Mouse (Mus musculus) layer of hippocampus, adult 2 months (tissue): ENCODE measurements around the gene Surf1. TPM values are rescaled to one million over a fixed set of nuclear protein-coding genes. Genes with fewer than 3 reads are reported as not detected.

Experiments
- DNase-seq, 2 experiments: peaks; one replicate each; pipeline ENCODE4 v3.0.0; 2022; ENCODE audit warnings: low spot score in 2 of 2
- H3K27ac ChIP-seq: fragments of 200-600 bp; 2 replicates; pipeline ENCODE4 v1.8.1; 2022
- H3K4me3 ChIP-seq: fragments of 200-600 bp; 2 replicates; pipeline ENCODE4 v1.8.1; 2022; ENCODE audit warnings: mild to moderate bottlenecking
- CTCF ChIP-seq: fragments of 200-600 bp; conservative IDR thresholded peaks from 2 replicates; pipeline ENCODE4 v1.8.1; 2022; ENCODE audit warnings: antibody characterized with exemption, mild to moderate bottlenecking, moderate library complexity
- long read RNA-seq, 2 experiments: library from polyadenylated mRNA; stranded (forward); transcript quantifications; one replicate each; pipeline ENCODE4 v2.0.0; 2021; ENCODE audit warnings: borderline mapping rate in 2 of 2
- total RNA-seq, 2 experiments: library from RNA; stranded (reverse); gene quantifications; 2 replicates each; pipeline ENCODE4 v1.2.3; 2021

Surf1 gene
- 100 to 1,000 TPM in 1 of 2 experiments, 10 to 100 TPM in 1; 96.7 to 101 TPM for total RNA-seq
- long read RNA-seq, experiment 1, transcript Surf1-209 (9 exons, 1,151 nt) = minor isoform, 5 of 35 reads
- long read RNA-seq, experiment 1, transcript Surf1-201 (9 exons, 1,173 nt) = major isoform, 12 of 35 reads
- long read RNA-seq, experiment 1, partial matches to known transcripts = 10 of 35 reads
- long read RNA-seq, experiment 1, other reads (novel, unspliced or antisense) = 8 of 35 reads
- long read RNA-seq, experiment 2, transcript Surf1-201 (9 exons, 1,173 nt) = major isoform, 18 of 82 reads
- long read RNA-seq, experiment 2, transcript Surf1-209 (9 exons, 1,151 nt) = minor isoform, 11 of 82 reads
- long read RNA-seq, experiment 2, partial matches to known transcripts = 16 of 82 reads
- long read RNA-seq, experiment 2, other reads (novel, unspliced or antisense) = 36 of 82 reads

DNA sequence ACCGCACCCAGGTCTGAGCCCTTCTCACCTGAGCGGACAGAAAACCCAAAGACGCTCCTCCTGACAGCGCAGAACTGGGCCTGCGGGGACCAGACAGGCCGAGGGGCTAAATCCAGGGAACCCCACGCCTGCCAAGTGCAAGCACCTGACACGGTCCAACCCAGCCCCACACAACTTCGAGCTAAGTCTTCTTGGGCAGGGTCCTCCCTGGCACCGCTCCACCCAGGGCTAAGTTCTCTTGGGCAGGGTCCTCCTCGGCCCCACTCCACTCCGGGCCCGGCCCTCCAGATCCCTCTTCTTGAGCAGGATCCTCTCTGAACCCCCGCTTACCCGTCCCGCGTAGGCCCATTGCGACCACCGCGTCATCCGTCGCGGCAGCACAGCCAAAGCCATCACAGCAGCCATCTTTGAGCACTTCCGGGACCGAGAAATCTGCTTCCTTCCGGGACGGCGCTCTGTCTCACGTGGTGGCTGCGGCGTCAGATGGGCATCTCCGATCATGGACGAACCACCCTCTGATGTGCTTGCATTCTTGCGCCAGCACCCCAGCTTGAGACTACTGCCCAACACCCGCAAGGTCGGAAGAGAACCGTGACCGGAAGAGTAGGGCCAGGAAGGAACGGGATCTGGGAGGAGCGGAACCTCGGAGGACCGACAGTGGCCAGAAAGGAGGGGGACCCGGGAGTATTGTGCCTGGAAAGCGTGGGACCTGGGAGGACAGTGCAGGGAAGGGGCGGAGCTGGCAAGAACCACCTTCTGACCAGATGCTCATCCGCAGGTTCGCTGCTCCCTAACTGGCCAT, at the start of gene Surf1, which contains the start of gene Surf2:
Surf1 (minus strand) TSS at position 604 of the 802 bp plus-strand sequence.
Surf2 (plus strand) TSS at position 441 of the 802 bp plus-strand sequence.
- no peak for TF ChIP-seq CTCF

DNA sequence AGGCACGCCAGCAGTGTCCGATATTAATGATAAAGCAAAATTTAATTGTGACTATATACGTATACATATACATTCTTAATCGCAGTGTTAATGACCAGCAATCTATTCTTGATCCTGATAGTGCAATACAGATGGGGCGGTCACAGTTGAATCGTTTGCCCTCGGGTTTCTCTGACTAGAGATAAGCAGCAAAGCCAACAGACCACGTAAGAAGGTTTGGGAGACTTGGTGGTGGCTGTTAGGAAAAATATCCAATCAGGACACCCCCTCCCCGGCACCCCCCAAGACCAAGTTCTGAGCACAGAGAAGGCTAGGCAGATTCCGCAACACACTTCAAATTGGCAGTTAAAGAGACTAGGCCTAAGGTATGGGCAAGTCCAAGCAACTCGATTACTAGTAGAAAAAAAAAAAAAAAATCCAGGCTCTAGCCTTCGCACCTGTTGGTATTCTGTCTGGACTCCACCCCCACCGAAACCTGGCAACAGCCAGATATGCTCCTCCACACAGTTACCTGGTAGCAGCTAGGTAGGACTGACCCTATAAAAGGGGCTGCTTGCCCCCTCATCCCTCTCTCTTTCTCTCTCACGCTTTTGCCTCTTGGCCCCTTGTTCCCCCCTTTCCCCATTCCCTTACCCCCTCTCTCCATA, 48.5 kb upstream of the Surf1 start:
- DNase-seq = peak in 1 of 2 experiments; percentile 13
- Histone ChIP-seq H3K27ac (peak overlapping the region; percentile 98), H3K4me3 (peak overlapping the region; percentile 72)
- TF ChIP-seq CTCF = no peak

More for the DNA sequence above, at the start of gene Surf1, which contains the start of gene Surf2:
- H3K27ac ChIP-seq = peak within 1 kb of the TSS; percentile 94
- peak; percentile 85 to 86 for DNase-seq
- peak within 1 kb of the TSS; percentile 95 for H3K4me3 ChIP-seq

DNA sequence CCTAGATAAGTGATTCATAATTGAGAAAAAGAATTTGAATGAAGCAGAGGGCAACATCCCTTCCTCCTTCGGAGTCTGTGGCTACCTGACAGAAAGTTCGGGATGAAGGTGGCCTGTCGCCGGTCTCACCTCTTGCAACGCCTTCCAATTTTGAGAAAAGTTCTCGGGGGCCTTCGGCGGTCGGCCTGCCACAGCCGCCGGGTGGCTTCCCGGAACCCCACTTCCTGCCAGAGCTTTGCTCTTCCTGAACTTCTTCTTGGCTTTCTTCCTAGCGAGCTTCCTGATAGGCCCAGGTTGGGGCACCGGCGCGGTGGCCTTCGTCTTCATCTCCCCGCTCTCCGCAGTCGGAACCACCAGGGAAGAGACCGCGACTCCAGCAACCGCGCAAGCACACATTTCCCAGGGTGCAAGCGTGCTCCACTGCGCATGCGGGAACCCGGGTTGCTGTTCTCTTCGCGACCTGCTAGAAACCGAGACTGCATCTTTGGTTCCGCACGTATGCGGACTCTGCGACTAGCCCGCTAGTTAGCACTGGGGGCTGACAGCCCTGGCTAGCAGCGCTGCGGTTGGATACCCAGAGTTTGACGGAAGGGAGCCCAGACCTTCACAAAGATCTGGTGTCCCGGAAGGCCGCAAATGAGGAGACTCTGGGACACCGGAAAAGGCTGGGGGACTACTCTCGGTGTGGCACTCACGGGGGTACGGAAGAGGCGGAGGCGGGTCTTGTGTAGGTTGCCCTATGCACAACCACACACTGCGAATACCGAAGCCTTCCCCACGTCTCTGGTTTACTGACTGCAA, 47.8 kb upstream of the Surf1 start, which contains the start of gene Rexo4:
Rexo4 (minus strand) TSS at position 464 of the 801 bp plus-strand sequence.
- Histone ChIP-seq H3K27ac (peak within 1 kb of the TSS; percentile 98), H3K4me3 (peak within 1 kb of the TSS; percentile 72)
- peak; percentile 96 for DNase-seq
- TF ChIP-seq CTCF = peak; percentile 32

DNA sequence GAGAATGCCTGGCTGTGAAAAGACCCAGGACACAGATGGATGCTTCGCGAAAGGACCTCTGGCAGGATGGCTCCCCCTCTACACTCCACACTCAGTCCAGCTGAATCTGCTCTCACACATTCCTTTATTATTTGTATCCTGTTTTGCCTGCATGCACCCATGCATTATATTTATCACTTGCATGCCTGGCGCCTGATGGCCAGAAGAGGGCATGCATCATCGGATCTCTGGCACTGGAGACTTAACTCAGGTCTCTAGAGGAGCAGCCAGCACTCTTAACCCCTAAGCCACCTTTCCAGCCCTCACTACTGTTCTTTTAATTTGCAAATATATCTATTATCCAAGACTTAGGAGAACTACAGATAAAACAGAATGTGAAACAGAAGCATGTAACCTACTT, 44.4 kb upstream of the Surf1 start:
- H3K4me3 ChIP-seq = no peak overlapping the region
- DNase-seq = no peak
- TF ChIP-seq CTCF = peak; percentile 67
- H3K27ac ChIP-seq = no peak overlapping the region

DNA sequence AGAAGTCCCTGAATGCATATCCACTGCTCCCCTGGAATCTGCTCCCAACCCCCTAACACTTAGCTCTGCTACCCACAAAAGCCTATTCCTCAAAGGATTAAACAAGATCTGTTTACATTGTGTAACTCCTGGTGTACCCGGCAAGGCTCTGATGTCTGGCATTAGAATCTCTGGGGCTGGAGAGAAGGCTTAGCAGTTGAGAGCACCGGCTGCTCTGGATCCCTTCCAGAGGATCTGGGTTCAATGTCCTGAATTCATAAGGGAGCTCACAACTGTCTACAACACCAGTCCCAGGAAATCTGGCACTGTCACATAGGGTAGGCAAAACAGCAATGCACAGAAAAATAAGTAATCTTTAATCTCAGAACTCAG, 41.1 kb upstream of the Surf1 start:
- TF ChIP-seq CTCF = no peak
- Histone ChIP-seq H3K4me3 (no peak overlapping the region), H3K27ac (no peak overlapping the region)
- DNase-seq = no peak

DNA sequence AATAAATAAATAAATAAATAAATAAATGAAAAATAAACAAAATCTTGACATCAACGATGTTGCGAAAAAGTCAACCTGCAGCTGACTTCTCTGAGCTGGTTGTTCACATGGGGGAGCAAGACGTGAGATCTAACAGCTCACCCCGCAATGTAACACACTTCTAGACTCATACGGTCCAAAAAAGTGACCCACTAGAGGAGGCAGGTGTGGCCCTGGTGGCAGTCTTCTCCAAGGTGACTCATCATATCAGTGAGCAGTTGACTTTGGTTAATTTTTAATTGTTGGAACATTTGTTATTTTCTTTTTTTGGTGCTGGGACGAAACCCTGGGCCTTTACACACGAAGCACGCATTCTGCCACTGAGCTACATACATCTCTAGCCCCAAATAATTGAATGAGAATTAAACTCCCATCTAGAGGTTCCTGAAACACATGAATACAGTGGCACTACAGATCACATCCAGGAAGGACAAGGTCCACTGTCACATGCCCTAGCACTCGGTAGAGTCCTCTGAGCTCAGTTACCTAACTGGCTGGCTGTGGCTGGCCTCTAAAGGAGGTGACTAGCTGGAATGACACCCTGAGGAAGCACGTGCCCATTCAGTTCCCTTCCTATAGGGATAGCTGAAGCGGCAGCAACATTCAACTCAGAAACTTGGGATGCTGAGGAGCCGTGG, 40.6 kb upstream of the Surf1 start:
- Histone ChIP-seq H3K4me3 (no peak overlapping the region), H3K27ac (no peak overlapping the region)
- DNase-seq = no peak
- no peak for TF ChIP-seq CTCF

DNA sequence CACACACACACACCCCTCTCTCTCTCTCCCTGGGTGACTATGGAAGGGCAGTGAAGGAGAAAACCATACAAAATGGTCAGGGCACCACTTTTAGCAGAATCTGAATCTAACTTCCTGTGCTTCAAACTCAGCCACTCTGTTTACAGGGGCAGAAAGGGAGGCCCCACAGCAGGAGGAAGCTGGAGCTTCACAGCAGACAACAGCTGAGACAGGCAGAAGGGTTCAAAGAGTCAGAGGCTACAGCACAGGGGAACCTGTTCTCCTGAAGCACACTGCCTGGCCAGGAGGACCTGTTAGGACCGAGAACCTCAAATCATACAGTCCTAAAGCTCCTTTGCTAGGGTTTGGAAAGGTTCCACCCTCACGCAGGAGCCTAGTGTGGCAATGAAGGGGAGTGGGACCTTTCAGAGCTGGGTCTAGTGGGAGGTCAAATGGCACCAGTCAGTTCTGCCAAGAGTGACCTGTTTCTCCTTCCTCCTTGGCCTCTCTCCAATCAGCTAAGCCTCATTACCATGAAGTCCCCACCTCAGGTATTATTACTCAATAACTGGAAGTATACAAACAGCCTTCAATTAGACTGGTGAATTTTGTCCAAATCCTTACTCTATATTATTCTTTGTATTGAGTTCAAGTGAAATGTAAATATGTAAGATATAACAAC, 38.5 kb upstream of the Surf1 start:
- TF ChIP-seq CTCF = no peak
- Histone ChIP-seq H3K4me3 (no peak overlapping the region), H3K27ac (no peak overlapping the region)
- DNase-seq = no peak

DNA sequence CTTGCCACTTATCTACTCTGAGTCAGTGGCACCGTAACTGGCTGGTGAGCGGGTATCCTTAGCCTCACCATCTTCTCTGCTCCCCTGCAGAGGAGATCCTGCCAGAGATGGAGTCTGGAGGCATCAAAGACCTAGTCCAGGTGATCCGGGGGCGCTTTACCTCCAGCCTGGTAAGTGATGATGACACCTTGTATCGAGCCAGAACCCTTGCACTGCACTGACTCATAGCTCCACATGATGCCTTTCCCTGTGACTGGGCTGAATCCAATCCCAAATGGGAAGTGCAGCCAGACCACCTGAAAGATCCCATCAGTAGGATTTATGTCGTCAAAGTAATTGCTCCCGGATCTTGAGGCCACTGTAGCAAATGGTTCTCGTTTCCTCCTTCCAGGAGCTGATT, 36.5 kb upstream of the Surf1 start:
- no peak overlapping the region for H3K27ac ChIP-seq
- no peak for TF ChIP-seq CTCF
- no peak overlapping the region for H3K4me3 ChIP-seq
- no peak for DNase-seq

DNA sequence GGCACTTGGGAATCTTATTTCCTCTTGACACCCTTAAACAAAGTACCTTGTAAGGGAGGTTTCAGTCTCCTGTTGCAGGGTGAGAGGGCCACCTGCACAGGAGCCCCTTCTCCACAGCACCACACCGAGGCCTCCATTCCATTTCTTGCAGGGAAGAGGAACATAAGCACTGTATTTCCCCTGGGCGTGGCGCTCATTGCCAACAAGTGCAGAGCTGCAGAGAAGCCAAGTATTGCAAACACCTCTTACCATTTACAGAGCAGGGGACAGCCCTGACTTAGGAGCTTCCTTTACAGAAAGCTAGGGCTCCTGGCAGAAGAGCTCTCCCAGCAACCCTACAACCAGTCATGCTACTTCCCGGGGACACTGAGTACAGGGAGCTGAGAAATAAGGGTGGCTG, 35.9 kb upstream of the Surf1 start:
- H3K4me3 ChIP-seq = no peak overlapping the region
- no peak overlapping the region for H3K27ac ChIP-seq
- TF ChIP-seq CTCF = no peak
- no peak for DNase-seq

DNA sequence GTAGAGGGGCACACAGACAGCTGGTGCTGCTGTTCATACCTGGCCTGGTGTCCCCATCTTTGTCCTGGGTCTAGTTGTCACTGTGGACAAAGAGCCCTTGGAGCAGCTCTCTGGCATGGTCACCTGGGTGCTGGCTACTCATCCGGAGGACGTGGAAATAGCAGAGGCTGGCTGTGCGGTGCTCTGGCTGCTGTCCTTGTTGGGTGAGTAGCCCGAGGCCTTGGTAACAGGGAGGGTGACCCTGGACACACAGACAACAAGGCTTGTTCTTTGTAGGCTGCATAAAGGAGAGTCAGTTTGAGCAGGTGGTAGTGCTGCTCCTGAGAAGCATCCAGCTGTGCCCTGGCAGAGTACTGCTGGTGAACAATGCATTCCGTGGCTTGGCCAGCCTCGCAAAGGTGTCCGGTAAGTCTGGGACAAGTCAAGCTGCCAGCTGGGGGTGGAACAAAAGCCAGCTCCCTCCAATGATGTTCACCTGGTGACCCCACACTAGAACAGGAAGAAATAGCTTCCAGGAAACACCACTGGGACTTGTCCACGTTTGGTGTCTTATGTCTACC, 35.1 kb upstream of the Surf1 start:
- no peak for TF ChIP-seq CTCF
- Histone ChIP-seq H3K4me3 (no peak overlapping the region), H3K27ac (no peak overlapping the region)
- DNase-seq = no peak

DNA sequence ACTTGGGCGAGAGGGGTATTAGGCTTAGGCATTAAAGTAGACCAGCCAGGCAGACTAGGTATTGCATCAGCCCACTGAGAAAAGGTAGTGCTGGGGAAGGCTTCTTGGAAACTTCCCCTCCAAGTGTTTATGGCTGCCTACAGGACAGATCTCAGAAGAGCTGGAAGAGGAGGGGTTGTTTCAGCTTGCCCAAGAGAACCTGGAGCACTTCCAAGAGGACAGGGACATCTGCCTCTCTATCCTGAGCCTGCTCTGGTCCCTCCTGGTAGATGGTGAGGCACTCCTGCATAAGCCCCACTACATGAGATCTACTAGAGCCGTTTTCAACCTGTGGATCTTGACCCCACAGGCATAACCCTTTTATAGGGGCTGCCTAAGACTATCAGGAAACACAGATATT, 34.1 kb upstream of the Surf1 start:
- TF ChIP-seq CTCF = no peak
- H3K4me3 ChIP-seq = no peak overlapping the region
- H3K27ac ChIP-seq = no peak overlapping the region
- no peak for DNase-seq
